Mouse (Mus musculus): ENCODE measurements around the gene 4931406P16Rik. TPM values are rescaled to one million over a fixed set of nuclear protein-coding genes. Genes with fewer than 3 reads are reported as not detected.

4931406P16Rik gene
- total RNA-seq, 2 experiments from 2014 or later: 36.6 to 51.9 TPM

DNA sequence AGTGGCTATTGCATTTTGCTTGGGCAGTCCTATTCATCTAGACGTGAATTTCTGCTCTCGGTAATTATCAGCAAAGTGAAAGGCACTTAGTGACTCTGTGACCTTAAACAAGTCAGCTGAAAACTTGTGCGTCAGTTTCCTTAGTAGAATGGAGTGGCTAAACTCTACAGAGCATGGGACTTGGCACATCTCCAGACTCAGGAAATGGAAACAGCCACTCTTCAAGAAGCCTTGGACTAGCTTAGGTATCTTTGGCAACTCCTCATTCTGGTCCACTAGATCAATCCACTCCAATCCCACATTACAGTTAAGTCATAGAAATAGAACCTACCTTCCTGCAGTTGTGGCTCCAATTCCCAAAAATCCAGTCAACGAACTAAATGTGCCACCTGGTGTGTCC, 7.9 kb downstream of the 4931406P16Rik start:
- intact Hi-C loops (cut with DNase I): no loop called here
- peak overlapping the region; percentile 99 for H3K27ac ChIP-seq
- DNase-seq: no peak
- peak overlapping the region; percentile 60 for H3K4me3 ChIP-seq
- no peak for TF ChIP-seq CTCF (IDR thresholded peaks at IDR 0.05)

DNA sequence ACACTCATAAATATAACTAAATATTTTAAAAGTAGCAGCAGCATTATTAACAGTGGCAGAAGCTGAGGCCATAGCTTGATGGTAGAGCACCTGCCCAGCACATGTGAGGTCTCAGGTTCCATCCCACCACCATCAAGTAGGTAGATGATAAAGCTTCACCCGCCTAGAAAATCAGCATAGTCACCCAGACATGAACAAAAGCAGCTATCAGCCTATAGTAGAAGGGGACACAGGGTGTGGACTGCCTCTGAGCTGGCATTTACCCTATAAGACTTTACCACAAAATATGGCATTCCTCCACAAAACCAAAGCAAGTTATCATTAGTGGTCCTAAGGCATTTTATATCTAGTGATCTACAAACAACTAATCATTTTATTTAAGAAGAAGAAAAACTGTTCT, 10.7 kb downstream of the 4931406P16Rik start:
- Histone ChIP-seq H3K27ac (peak overlapping the region; percentile 99), H3K4me3 (peak overlapping the region; percentile 25)
- no peak for DNase-seq
- TF ChIP-seq CTCF (IDR thresholded peaks at IDR 0.05): no peak
- intact Hi-C loops (cut with DNase I): no loop called here

DNA sequence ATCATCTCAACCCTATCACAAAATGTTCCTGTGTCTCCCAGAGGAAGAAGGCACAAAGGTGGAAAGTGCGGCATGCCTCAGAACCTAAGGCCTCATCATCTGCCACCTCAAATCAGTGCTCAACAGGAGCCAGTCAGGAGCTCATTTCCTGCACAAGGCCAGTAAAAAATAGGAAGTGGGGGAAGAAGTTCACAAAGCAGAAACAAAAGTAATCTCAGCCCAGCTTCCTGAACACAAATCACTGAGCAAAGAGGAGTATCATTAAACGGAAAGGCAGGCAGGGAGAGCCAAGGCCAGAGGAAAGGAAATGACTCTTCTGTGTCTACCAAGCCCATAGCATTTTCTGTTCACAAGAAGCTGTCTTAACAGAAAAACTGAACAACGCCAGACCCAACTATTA, 11.4 kb downstream of the 4931406P16Rik start:
- peak overlapping the region; percentile 99 for H3K27ac ChIP-seq

DNA sequence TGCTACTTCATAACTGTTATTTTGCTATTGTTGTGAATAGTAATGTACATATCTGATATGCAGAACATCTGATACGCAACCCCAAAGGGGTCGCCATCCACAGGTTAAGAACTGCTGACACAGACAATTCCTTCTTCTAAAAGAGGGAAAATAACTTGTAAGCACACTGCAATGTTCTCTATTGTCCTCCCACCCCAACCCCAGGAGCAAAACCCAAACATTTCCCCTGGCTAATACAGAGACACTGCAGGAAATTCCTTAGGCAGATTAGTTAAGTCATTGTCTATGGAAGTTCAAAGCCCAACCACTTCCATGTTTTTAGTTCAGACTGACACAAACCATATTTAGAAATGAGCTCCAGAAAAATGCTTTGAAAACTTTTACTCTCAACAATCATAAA, 14.5 kb downstream of the 4931406P16Rik start:
- Histone ChIP-seq H3K27ac (peak overlapping the region; percentile 63), H3K4me3 (no peak overlapping the region)
- TF ChIP-seq CTCF (IDR thresholded peaks at IDR 0.05): no peak
- intact Hi-C loops (cut with DNase I): no loop called here
- DNase-seq: no peak

More for the DNA sequence above, 11.4 kb downstream of the 4931406P16Rik start:
- intact Hi-C loops (cut with DNase I): no loop called here
- TF ChIP-seq CTCF (IDR thresholded peaks at IDR 0.05): no peak
- no peak for DNase-seq
- H3K4me3 ChIP-seq: peak overlapping the region; percentile 25

DNA sequence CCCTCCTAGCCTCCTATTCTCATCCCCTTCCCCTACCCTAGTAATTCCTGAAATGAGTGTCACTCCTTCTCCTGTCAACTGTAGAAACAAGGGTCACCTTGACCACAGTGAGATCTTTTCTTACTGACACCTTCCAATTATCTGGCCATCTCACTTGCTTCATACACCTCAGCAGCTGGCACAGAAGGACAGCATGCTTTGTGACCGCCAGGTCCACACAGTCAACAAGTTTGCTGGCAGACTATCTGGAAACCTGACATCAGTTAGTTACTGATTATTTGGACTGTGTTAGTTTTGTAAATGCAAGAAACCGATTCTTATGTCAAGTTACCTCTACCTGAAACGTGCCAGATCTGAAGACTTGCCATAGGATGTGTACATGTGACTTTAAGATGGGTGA, 17.2 kb downstream of the 4931406P16Rik start:
- Histone ChIP-seq H3K4me3 (no peak overlapping the region), H3K27ac (peak overlapping the region; percentile 39)
- intact Hi-C loops (cut with DNase I): no loop called here
- no peak for TF ChIP-seq CTCF (IDR thresholded peaks at IDR 0.05)
- DNase-seq: no peak

DNA sequence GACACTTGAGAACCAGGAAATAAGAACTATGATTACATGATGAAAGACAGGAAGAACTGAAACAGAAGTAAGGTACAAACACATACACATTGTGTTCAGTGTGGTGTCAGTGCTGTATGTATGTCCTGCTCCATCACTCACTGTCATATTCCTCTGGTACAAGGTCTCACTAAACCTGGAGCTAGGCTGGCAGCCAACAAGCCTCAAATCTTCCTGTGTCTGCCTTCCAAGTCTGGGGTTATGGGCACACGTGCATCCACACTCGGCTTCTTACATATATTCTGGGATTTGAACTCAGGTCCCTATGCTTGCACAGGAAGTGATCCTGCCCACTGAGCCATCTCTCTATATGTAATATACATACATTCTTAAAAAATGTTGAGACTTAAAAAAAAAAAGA, 20.7 kb downstream of the 4931406P16Rik start:
- DNase-seq: no peak
- intact Hi-C loops (cut with DNase I): no loop called here
- Histone ChIP-seq H3K27ac (0 out of 2 replicates have a peak overlapping the region, but pooled peaks have one; percentile 35), H3K4me3 (no peak overlapping the region)
- no peak for TF ChIP-seq CTCF (IDR thresholded peaks at IDR 0.05)

DNA sequence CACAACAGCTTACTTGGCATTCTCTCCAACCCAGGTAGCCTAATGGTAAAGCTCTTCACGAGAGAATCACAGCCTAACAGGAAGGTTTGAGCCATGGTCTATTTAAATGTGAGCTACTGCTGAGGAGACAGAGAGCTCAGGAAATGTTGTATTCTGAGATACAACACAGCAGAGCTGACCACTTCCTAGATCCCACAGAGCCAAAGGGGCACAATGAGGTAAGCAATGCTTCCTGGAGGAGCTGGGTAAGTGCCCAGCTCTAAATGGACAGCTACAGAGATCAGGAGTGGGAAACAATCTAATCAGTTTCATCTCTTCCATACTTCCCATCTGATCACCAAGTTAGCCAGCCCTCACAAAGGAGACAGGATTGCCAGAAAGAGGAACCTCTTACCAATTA, 22.1 kb downstream of the 4931406P16Rik start:
- H3K27ac ChIP-seq: peak overlapping the region; percentile 54
- intact Hi-C loops (cut with DNase I): no loop called here
- no peak for DNase-seq
- TF ChIP-seq CTCF (IDR thresholded peaks at IDR 0.05): no peak
- H3K4me3 ChIP-seq: no peak overlapping the region

DNA sequence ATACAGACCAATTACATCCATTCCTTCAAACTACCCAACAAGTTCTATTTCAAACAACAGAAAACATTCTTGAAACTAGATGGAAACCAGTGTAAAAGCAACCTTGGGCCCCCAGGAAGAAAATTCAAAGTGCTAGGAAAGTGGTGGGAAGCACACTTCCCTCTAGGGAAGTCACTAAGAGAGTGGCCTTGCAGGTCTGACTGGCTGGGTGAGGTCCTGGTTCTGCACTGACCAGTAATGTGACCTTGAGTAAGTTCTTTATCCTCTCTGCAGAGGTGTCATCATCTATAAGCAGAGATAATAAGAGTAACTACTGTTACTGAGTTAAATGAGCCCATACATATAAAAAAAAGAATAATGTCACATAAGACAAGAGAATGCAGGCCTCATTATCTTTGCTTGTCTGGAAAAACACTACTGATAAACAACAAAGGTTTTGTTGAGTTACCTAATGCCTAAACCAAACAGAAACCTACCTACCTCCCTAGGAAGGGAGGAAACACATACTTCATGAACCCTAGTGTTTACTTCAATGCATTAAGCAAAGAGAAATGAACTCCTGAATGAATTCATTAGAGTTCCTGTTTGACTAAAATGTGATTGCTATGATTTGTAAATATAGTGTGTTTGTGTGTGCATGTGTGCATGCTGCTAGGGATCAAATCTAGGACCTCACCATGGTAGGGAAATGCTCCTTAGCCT, 22.8 kb downstream of the 4931406P16Rik start:
- Histone ChIP-seq H3K27ac (peak overlapping the region; percentile 54), H3K4me3 (no peak overlapping the region)
- no peak for TF ChIP-seq CTCF (IDR thresholded peaks at IDR 0.05)
- DNase-seq: no peak
- intact Hi-C loops (cut with DNase I): no loop called here

DNA sequence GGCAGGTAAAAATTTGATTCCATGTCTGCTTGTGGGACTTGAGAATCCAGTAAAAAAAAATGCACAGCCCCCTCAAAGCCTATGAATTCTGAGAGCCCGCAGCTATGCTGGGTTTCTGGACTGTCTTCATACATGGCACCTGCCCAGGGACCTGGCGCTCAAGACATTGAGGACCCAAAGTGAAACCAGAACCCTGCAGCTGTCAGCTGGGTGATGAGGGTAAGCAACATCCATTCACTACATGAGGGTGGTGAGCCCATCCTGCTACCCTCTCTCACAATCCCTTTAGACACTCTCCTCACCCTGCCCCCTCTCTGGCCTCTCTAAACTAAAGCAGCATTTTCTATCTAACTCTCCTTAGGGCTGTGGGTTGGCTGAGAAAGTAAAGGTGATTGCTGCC, 35.7 kb downstream of the 4931406P16Rik start:
- peak; percentile 77 for DNase-seq
- no peak for TF ChIP-seq CTCF (IDR thresholded peaks at IDR 0.05)
- Histone ChIP-seq H3K4me3 (no peak overlapping the region), H3K27ac (peak overlapping the region; percentile 57)
- intact Hi-C loops (cut with DNase I): no loop called here

DNA sequence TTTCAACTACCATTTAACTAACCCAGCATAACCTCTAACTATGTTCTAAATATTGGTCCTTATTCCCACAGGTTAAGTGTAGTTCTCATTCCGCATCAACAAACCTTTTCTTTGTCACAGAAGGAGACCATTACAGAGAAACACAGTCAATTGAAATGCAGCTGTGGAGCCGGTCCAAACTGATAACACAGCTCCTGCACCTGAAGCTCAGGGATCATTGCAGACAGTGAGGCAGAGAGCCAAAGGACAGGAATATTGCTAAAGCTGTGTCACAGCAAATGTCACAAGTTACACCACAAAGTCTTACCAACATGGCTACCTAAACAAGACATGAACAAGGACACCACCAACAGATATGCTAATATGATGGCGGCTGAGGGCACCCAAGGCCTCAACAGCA, 37.3 kb downstream of the 4931406P16Rik start:
- no peak overlapping the region for H3K27ac ChIP-seq
- H3K4me3 ChIP-seq: no peak overlapping the region
- intact Hi-C loops (cut with DNase I): no loop called here
- no peak for TF ChIP-seq CTCF (IDR thresholded peaks at IDR 0.05)
- no peak for DNase-seq

DNA sequence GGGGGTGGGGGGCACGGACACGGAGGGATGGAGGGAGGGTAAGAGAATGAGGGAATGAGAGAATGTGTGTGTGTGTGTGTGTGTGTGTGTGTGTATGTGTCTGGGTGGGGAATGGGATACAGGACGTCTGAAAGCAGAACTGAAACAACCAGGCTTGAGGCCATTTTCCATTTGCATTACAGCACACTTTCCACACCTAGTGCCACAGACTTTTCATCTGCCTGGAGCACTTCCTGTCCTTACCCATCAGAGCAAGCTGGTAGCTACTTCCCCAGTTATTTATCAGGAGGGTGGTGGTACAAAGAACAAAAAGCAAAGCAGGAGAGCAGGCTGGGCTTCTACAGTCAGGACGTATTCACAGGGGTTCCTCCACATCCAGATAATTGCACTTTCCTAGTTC, 40.9 kb downstream of the 4931406P16Rik start:
- intact Hi-C loops (cut with DNase I): no loop called here
- no peak for DNase-seq
- H3K4me3 ChIP-seq: no peak overlapping the region
- TF ChIP-seq CTCF (IDR thresholded peaks at IDR 0.05): no peak
- 0 out of 2 replicates have a peak overlapping the region, but pooled peaks have one; percentile 16 for H3K27ac ChIP-seq

DNA sequence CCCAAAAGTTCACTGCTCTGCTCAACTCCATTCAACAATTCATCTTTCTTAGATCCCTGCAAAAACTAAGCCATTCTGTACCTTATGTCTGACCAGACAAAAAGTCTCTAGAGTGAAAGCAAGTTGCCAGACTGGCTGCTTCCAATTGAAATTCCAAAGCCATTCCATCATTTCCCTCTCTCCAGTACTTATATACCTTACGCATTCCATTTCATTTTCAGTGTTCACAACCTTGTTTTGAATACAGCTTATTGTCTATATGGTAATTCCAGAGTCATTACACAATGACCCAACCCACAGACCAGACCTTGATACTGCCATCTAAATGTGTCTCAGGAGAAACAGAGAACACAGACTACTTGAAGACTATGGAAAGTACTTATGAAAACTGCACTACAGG, 44.9 kb downstream of the 4931406P16Rik start:
- DNase-seq: no peak
- no peak for TF ChIP-seq CTCF (IDR thresholded peaks at IDR 0.05)
- Histone ChIP-seq H3K27ac (peak overlapping the region; percentile 83), H3K4me3 (no peak overlapping the region)
- intact Hi-C loops (cut with DNase I): loop anchor here (5.0 kb wide), 1 partner anchor 69 kb away; no protein-coding TSS in a partner anchor

DNA sequence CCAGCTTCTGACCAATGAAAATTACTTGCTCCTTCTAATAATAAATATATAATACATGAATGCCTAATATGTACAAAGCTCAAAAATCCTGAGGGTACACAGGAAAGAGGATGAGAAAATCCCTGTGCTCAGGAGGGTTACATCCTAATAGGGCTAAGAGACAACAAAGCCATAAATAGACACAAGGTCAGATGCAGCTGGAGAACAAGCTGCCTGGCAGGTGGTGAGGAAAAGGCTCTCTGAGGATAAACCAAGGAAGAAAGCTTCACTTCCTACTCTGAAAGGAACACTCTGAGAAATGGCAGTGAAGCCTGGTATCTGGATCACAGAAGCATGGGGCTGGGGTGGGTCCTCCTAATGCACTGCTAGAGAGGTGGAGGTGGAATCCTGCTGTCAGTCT, 46.9 kb downstream of the 4931406P16Rik start:
- peak overlapping the region; percentile 45 for H3K4me3 ChIP-seq
- intact Hi-C loops (cut with DNase I): loop anchor here (2.0 to 5.0 kb wide), 2 partner anchors 71 to 86 kb away; no protein-coding TSS in a partner anchor
- no peak for TF ChIP-seq CTCF (IDR thresholded peaks at IDR 0.05)
- peak overlapping the region; percentile 83 for H3K27ac ChIP-seq
- DNase-seq: no peak

DNA sequence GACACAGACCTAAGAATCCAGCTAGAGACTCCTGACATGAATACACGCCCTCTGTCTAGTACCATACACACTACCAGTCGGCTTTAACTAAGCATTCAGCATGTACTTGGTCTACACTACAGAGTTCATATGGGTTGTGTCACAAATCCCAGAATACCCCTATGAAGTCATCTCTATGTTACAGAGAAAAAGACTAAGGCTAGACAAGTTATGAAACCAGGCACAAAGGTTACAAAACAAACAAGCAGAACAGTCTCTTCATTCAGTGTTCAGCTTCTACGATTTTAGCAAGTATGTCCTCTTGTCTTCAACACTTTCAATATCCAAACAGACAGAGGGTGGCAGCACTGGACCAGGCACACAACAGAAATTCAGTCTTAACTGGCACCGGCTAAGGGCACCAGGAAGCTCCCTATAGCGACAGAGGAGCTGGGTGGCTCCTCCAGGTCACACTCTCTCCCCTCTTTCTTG, 47.4 kb downstream of the 4931406P16Rik start:
- intact Hi-C loops (cut with DNase I): loop anchor here (2.0 to 5.0 kb wide), 2 partner anchors 71 to 87 kb away; no protein-coding TSS in a partner anchor
- peak; percentile 78 for TF ChIP-seq CTCF (IDR thresholded peaks at IDR 0.05)
- Histone ChIP-seq H3K27ac (peak overlapping the region; percentile 83), H3K4me3 (peak overlapping the region; percentile 45)
- DNase-seq: peak; percentile 75
